Mouse (Mus musculus): ENCODE results near the gene Siglec1. TPM values are rescaled to one million over a fixed set of nuclear protein-coding genes. Genes with fewer than 3 reads are reported as not detected.

Siglec1 gene
- total RNA-seq, 2 experiments from 2014 or later, result 0.50 to 0.51 TPM

Small RNAs within 50 kb of the gene (microRNA-seq; reads per million reads assigned to microRNA genes)
- gene Mir6973b, result 0.20 to 0.45 reads per million in 2 experiments

Other genes with a start within 250 kb of the Siglec1 start
- 10 to 100 TPM; 79.8 to 94.0 TPM for gene 4930402H24Rik, start 180.4 kb downstream of the Siglec1 start, total RNA-seq (2021)
- gene Atrn, start 180.3 kb downstream of the Siglec1 start, total RNA-seq (2021), result 100 to 1,000 TPM; 103 TPM
- 10 to 100 TPM; 38.7 to 40.0 TPM for gene Gfra4, start 43.7 kb downstream of the Siglec1 start, total RNA-seq (2021)
- 1 to 10 TPM; 1.1 to 1.4 TPM for gene Adam33, start 23.0 kb downstream of the Siglec1 start, total RNA-seq (2021)
- gene Hspa12b, start 40.5 kb upstream of the Siglec1 start, total RNA-seq (2021), result 10 to 100 TPM in 1 of 2 experiments, 1 to 10 TPM in 1; 9.3 to 10.9 TPM
- not detected for gene Gm11037, start 46.7 kb upstream of the Siglec1 start, total RNA-seq (2021)
- 10 to 100 TPM; 64.4 to 70.0 TPM for gene 1700037H04Rik, start 73.3 kb upstream of the Siglec1 start, total RNA-seq (2021)
- gene Cenpb, start 93.3 kb upstream of the Siglec1 start, total RNA-seq (2021), result 100 to 1,000 TPM; 106 to 108 TPM
- 10 to 100 TPM; 19.7 to 27.0 TPM for gene Cdc25b, start 100.2 kb upstream of the Siglec1 start, total RNA-seq (2021)
- gene Spef1, start 100.5 kb upstream of the Siglec1 start, total RNA-seq (2021), result 10 to 100 TPM; 21.9 to 22.7 TPM
- gene Ap5s1, start 120.3 kb upstream of the Siglec1 start, total RNA-seq (2021), result 10 to 100 TPM; 21.0 to 22.4 TPM
- 1 to 10 TPM; 6.8 to 7.4 TPM for gene Mavs, start 147.3 kb upstream of the Siglec1 start, total RNA-seq (2021)
- gene Pank2, start 175.7 kb upstream of the Siglec1 start, total RNA-seq (2021), result 10 to 100 TPM; 64.8 to 69.1 TPM